Mouse (Mus musculus): ENCODE measurements around the gene Supt3. TPM values are rescaled to one million over a fixed set of nuclear protein-coding genes. Genes with fewer than 3 reads are reported as not detected.

The Supt3 gene
- polyA plus RNA-seq, 1 experiment from 2014 or later = 27.3 TPM

GRCm38 (mm10) chr17:45053371-45053770 lies 276.4 kb downstream of the Supt3 start:
- Histone ChIP-seq H3K9me3 (ENCODE audit: control insufficient read depth, low read length) (no peaks in the 10 kb centered on the region), H3K36me3 (ENCODE audit: control insufficient read depth, insufficient read depth, low read length) (no peaks in the 10 kb centered on the region), H3K27ac (ENCODE audit: low read depth, low read length) (no peak overlapping the region), H3K4me3 (ENCODE audit: low read length) (no peak overlapping the region), H3K9ac (ENCODE audit: low read depth, low read length) (no peak overlapping the region), H3K4me2 (ENCODE audit: low read length) (no peak overlapping the region), H3K27me3 (replicated peaks; ENCODE audit: control insufficient read depth, insufficient read depth, low read length) (no peaks in the 10 kb centered on the region), H3K4me1 (ENCODE audit: control insufficient read depth, insufficient read depth, low read depth, low read length) (no peaks in the 10 kb centered on the region; the same call in 1 of the 2 replicates)
- ATAC-seq = no peak
- 91% methylated on average over 3 of the region's 3 CpGs for WGBS

GRCm38 (mm10) chr17:45054526-45054925 lies 277.6 kb downstream of the Supt3 start:
- Histone ChIP-seq H3K36me3 (ENCODE audit: control insufficient read depth, insufficient read depth, low read length) (no peaks in the 10 kb centered on the region), H3K4me3 (ENCODE audit: low read length) (no peak overlapping the region), H3K27ac (ENCODE audit: low read depth, low read length) (no peak overlapping the region), H3K4me2 (ENCODE audit: low read length) (no peak overlapping the region), H3K27me3 (replicated peaks; ENCODE audit: control insufficient read depth, insufficient read depth, low read length) (no peaks in the 10 kb centered on the region), H3K9me3 (ENCODE audit: control insufficient read depth, low read length) (no peaks in the 10 kb centered on the region), H3K9ac (ENCODE audit: low read depth, low read length) (no peak overlapping the region), H3K4me1 (ENCODE audit: control insufficient read depth, insufficient read depth, low read depth, low read length) (no peaks in the 10 kb centered on the region; the same call in 1 of the 2 replicates)
- no peak for ATAC-seq
- 85% methylated on average over 4 of the region's 4 CpGs for WGBS

GRCm38 (mm10) chr17:45056894-45057293 lies 279.9 kb downstream of the Supt3 start:
- no peaks in the 10 kb centered on the region for H3K36me3 ChIP-seq (ENCODE audit: control insufficient read depth, insufficient read depth, low read length)
- no peak for ATAC-seq
- no peaks in the 10 kb centered on the region for H3K9me3 ChIP-seq (ENCODE audit: control insufficient read depth, low read length)
- H3K4me1 ChIP-seq (ENCODE audit: control insufficient read depth, insufficient read depth, low read depth, low read length) = no peaks in the 10 kb centered on the region; the same call in 1 of the 2 replicates
- H3K4me3 ChIP-seq (ENCODE audit: low read length) = no peak overlapping the region
- H3K27ac ChIP-seq (ENCODE audit: low read depth, low read length) = no peak overlapping the region
- H3K27me3 ChIP-seq (replicated peaks; ENCODE audit: control insufficient read depth, insufficient read depth, low read length) = no peaks in the 10 kb centered on the region
- no peak overlapping the region for H3K4me2 ChIP-seq (ENCODE audit: low read length)
- no peak overlapping the region for H3K9ac ChIP-seq (ENCODE audit: low read depth, low read length)
- 84% methylated on average over 2 of the region's 2 CpGs for WGBS

- Histone ChIP-seq H3K9me3 (ENCODE audit: control insufficient read depth, low read length) (no peaks in the 10 kb centered on the region), H3K4me3 (ENCODE audit: low read length) (no peak overlapping the region), H3K36me3 (ENCODE audit: control insufficient read depth, insufficient read depth, low read length) (no peaks in the 10 kb centered on the region), H3K9ac (ENCODE audit: low read depth, low read length) (no peak overlapping the region), H3K27me3 (replicated peaks; ENCODE audit: control insufficient read depth, insufficient read depth, low read length) (no peaks in the 10 kb centered on the region), H3K27ac (ENCODE audit: low read depth, low read length) (no peak overlapping the region), H3K4me1 (ENCODE audit: control insufficient read depth, insufficient read depth, low read depth, low read length) (no peaks in the 10 kb centered on the region; the same call in 1 of the 2 replicates), H3K4me2 (ENCODE audit: low read length) (no peak overlapping the region)
- WGBS = 86% methylated on average over 6 of the region's 6 CpGs
- no peak for ATAC-seq
These were observed 280.8 kb downstream of the Supt3 start for GRCm38 (mm10) chr17:45057780-45058179.

- H3K4me1 ChIP-seq (ENCODE audit: control insufficient read depth, insufficient read depth, low read depth, low read length) = no peaks in the 10 kb centered on the region; the same call in 1 of the 2 replicates
- no peaks in the 10 kb centered on the region for H3K36me3 ChIP-seq (ENCODE audit: control insufficient read depth, insufficient read depth, low read length)
- no peak; the same call in 1 of the 2 replicates for ATAC-seq
- H3K9ac ChIP-seq (ENCODE audit: low read depth, low read length) = no peak overlapping the region
- no peak overlapping the region for H3K27ac ChIP-seq (ENCODE audit: low read depth, low read length)
- H3K4me3 ChIP-seq (ENCODE audit: low read length) = no peak overlapping the region
- H3K27me3 ChIP-seq (replicated peaks; ENCODE audit: control insufficient read depth, insufficient read depth, low read length) = no peaks in the 10 kb centered on the region
- no peaks in the 10 kb centered on the region for H3K9me3 ChIP-seq (ENCODE audit: control insufficient read depth, low read length)
- 53% methylated on average over 6 of the region's 6 CpGs for WGBS
- H3K4me2 ChIP-seq (ENCODE audit: low read length) = no peak overlapping the region
These were observed 281.8 kb downstream of the Supt3 start for GRCm38 (mm10) chr17:45058566-45059363.

- Histone ChIP-seq H3K4me1 (ENCODE audit: control insufficient read depth, insufficient read depth, low read depth, low read length) (no peaks in the 10 kb centered on the region), H3K9ac (ENCODE audit: low read depth, low read length) (no peak overlapping the region), H3K27me3 (replicated peaks; ENCODE audit: control insufficient read depth, insufficient read depth, low read length) (no peaks in the 10 kb centered on the region), H3K9me3 (ENCODE audit: control insufficient read depth, low read length) (no peaks in the 10 kb centered on the region), H3K36me3 (ENCODE audit: control insufficient read depth, insufficient read depth, low read length) (no peaks in the 10 kb centered on the region), H3K27ac (ENCODE audit: low read depth, low read length) (no peak overlapping the region), H3K4me3 (ENCODE audit: low read length) (no peak overlapping the region), H3K4me2 (ENCODE audit: low read length) (no peak overlapping the region)
- 82% methylated on average over 5 of the region's 5 CpGs for WGBS
- no peak for ATAC-seq
These were observed 286.8 kb downstream of the Supt3 start for GRCm38 (mm10) chr17:45063776-45064175.

GRCm38 (mm10) chr17:45065465-45065864 lies 288.5 kb downstream of the Supt3 start:
- Histone ChIP-seq H3K4me3 (ENCODE audit: low read length) (no peak overlapping the region), H3K9ac (ENCODE audit: low read depth, low read length) (no peak overlapping the region), H3K9me3 (ENCODE audit: control insufficient read depth, low read length) (no peaks in the 10 kb centered on the region), H3K4me1 (ENCODE audit: control insufficient read depth, insufficient read depth, low read depth, low read length) (no peaks in the 10 kb centered on the region), H3K27me3 (replicated peaks; ENCODE audit: control insufficient read depth, insufficient read depth, low read length) (no peaks in the 10 kb centered on the region), H3K27ac (ENCODE audit: low read depth, low read length) (no peak overlapping the region), H3K36me3 (ENCODE audit: control insufficient read depth, insufficient read depth, low read length) (no peaks in the 10 kb centered on the region), H3K4me2 (ENCODE audit: low read length) (no peak overlapping the region)
- 93% methylated on average over 2 of the region's 2 CpGs for WGBS
- no peak for ATAC-seq

- ATAC-seq = no peak
- Histone ChIP-seq H3K4me1 (ENCODE audit: control insufficient read depth, insufficient read depth, low read depth, low read length) (no peaks in the 10 kb centered on the region), H3K4me3 (ENCODE audit: low read length) (no peak overlapping the region), H3K27me3 (replicated peaks; ENCODE audit: control insufficient read depth, insufficient read depth, low read length) (no peaks in the 10 kb centered on the region), H3K27ac (ENCODE audit: low read depth, low read length) (no peak overlapping the region), H3K36me3 (ENCODE audit: control insufficient read depth, insufficient read depth, low read length) (no peaks in the 10 kb centered on the region), H3K9ac (ENCODE audit: low read depth, low read length) (no peak overlapping the region), H3K9me3 (ENCODE audit: control insufficient read depth, low read length) (no peaks in the 10 kb centered on the region), H3K4me2 (ENCODE audit: low read length) (no peak overlapping the region)
- 93% methylated on average over 3 of the region's 3 CpGs for WGBS
These were observed 290.5 kb downstream of the Supt3 start for GRCm38 (mm10) chr17:45067441-45067840.

GRCm38 (mm10) chr17:45068321-45068720 lies 291.4 kb downstream of the Supt3 start:
- WGBS = 37% methylated on average over 7 of the region's 7 CpGs
- Histone ChIP-seq H3K4me2 (ENCODE audit: low read length) (no peak overlapping the region), H3K27me3 (replicated peaks; ENCODE audit: control insufficient read depth, insufficient read depth, low read length) (no peaks in the 10 kb centered on the region), H3K9ac (ENCODE audit: low read depth, low read length) (no peak overlapping the region), H3K36me3 (ENCODE audit: control insufficient read depth, insufficient read depth, low read length) (no peaks in the 10 kb centered on the region), H3K27ac (ENCODE audit: low read depth, low read length) (no peak overlapping the region), H3K4me3 (ENCODE audit: low read length) (no peak overlapping the region), H3K9me3 (ENCODE audit: control insufficient read depth, low read length) (no peaks in the 10 kb centered on the region), H3K4me1 (ENCODE audit: control insufficient read depth, insufficient read depth, low read depth, low read length) (no peaks in the 10 kb centered on the region)
- no peak for ATAC-seq

Measured in hindbrain, embryonic 16.5 days (tissue).